Mouse (Mus musculus) 3134 (cell line): Measurements from ENCODE around the gene Ltbp3.
A peak's percentile ranks its signal among the peaks of the same experiment; 100 is the strongest.

Source experiments
- DNase-seq: peaks from one replicate; pipeline ENCODE4 v3.0.0-alpha.2; 2011; ENCODE audit warnings: low spot score; ENCODE audit not compliant: insufficient read length; ENCODE audit errors: extremely low read depth

The Ltbp3 gene

GRCm38 (mm10) chr19:5749476-5749875 lies 8.8 kb downstream of the Ltbp3 start:
- peak; percentile 76 for DNase-seq

GRCm38 (mm10) chr19:5750951-5751350 lies 10.2 kb downstream of the Ltbp3 start:
- DNase-seq, result no peak

GRCm38 (mm10) chr19:5751742-5752141 lies 11.0 kb downstream of the Ltbp3 start:
- DNase-seq, result no peak

- no peak for DNase-seq
These were observed 15.7 kb downstream of the Ltbp3 start for GRCm38 (mm10) chr19:5756321-5756985.

GRCm38 (mm10) chr19:5756991-5757636 lies 16.4 kb downstream of the Ltbp3 start:
- no peak for DNase-seq

GRCm38 (mm10) chr19:5758878-5759403 lies 18.2 kb downstream of the Ltbp3 start:
- no peak for DNase-seq

GRCm38 (mm10) chr19:5763163-5763562 lies 22.5 kb downstream of the Ltbp3 start:
- DNase-seq, result no peak

GRCm38 (mm10) chr19:5767271-5767670 lies 26.6 kb downstream of the Ltbp3 start:
- DNase-seq, result no peak

- DNase-seq, result no peak
These were observed 29.6 kb downstream of the Ltbp3 start for GRCm38 (mm10) chr19:5770311-5770710.

- peak; percentile 92 for DNase-seq
These were observed 30.5 kb downstream of the Ltbp3 start, which contains the start of gene Scyl1 for GRCm38 (mm10) chr19:5770925-5771860. Gene Scyl1, minus strand, starts transcription at chr19:5771419.

- no peak for DNase-seq
These were observed 36.8 kb downstream of the Ltbp3 start for GRCm38 (mm10) chr19:5777387-5778032.

GRCm38 (mm10) chr19:5778312-5778711 lies 37.6 kb downstream of the Ltbp3 start:
- DNase-seq, result no peak

GRCm38 (mm10) chr19:5780203-5780602 lies 39.5 kb downstream of the Ltbp3 start:
- peak; percentile 68 for DNase-seq

- no peak for DNase-seq
These were observed 40.8 kb downstream of the Ltbp3 start for GRCm38 (mm10) chr19:5781532-5781931.

- DNase-seq, result no peak
These were observed 41.4 kb downstream of the Ltbp3 start for GRCm38 (mm10) chr19:5782121-5782520.

- no peak for DNase-seq
These were observed 44.4 kb downstream of the Ltbp3 start for GRCm38 (mm10) chr19:5784958-5785577.

- peak; percentile 77 for DNase-seq
These were observed 45.9 kb downstream of the Ltbp3 start for GRCm38 (mm10) chr19:5786441-5787114.

- peak; percentile 79 for DNase-seq
These were observed 46.5 kb downstream of the Ltbp3 start for GRCm38 (mm10) chr19:5787128-5787635.

- DNase-seq, result no peak
These were observed 47.2 kb downstream of the Ltbp3 start for GRCm38 (mm10) chr19:5787920-5788319.
